Mouse (Mus musculus): ENCODE data around the gene Fbxw7. TPM values are rescaled to one million over a fixed set of nuclear protein-coding genes. Genes with fewer than 3 reads are reported as not detected.

The Fbxw7 gene
- polyA plus RNA-seq, 1 experiment from 2014 or later: 20.6 TPM

DNA sequence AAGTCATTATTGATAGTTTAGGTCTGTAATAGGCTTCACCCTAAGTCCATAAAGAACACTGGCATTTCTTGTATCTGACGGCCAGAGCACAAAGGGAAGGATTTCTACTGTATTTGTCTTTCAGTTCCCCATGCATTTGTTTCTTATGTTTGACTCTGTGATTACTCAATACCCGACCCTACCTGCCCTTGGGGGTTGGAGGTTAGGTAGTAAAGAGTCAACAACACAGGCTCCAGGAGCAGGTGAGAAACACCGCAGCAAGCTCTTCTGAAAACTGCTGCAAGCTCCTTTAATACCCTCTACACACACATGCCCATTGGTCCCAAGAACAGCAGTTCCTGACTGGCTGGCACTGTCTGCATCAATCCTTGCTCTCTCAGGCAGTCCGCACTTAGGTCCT lies 51.8 kb downstream of the Fbxw7 start:
- H3K9ac ChIP-seq: no peak overlapping the region
- H3K27ac ChIP-seq: no peak overlapping the region
- no peak overlapping the region for H3K4me3 ChIP-seq
- H3K4me2 ChIP-seq (replicated peaks): no peak overlapping the region
- H3K36me3 ChIP-seq: no peaks in the 10 kb centered on the region
- no peak for ATAC-seq (ENCODE audit: low FRiP score)
- no peaks in the 10 kb centered on the region for H3K9me3 ChIP-seq (replicated peaks)
- 80% methylated on average over 4 of the region's 4 CpGs for WGBS
- no peaks in the 10 kb centered on the region for H3K27me3 ChIP-seq
- no peaks in the 10 kb centered on the region for H3K4me1 ChIP-seq

DNA sequence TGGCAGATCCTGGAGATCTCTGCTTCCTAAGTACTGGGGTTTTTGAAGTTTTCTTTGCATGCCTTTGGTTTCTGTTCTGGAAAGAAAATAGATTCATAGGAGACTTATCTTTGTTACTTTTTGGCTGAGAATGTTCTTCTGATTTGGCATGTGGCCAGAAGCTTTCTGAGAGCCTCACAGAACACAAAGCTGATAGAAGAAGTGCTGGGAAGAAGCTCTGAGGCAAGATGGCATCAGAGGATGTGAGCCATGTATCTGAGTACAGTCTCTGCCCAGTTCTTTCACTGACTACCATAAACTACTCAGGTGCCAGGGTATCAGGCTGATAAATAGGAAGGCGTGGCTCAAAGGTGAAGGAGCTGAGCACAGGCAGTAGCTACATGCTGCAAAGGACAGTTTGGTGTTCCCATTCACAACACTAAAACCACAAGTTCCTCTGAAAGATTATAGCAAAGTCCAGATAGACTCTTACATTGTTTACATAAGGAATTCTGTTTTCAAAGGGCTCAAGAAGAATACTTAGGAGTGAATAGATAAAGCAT lies 52.4 kb downstream of the Fbxw7 start:
- Histone ChIP-seq H3K27ac (no peak overlapping the region), H3K4me1 (no peaks in the 10 kb centered on the region), H3K4me3 (no peak overlapping the region), H3K27me3 (no peaks in the 10 kb centered on the region), H3K9ac (no peak overlapping the region), H3K4me2 (replicated peaks) (no peak overlapping the region), H3K36me3 (no peaks in the 10 kb centered on the region), H3K9me3 (replicated peaks) (no peaks in the 10 kb centered on the region)
- no peak for ATAC-seq (ENCODE audit: low FRiP score)
- 88% methylated on average over 1 of the region's 1 CpGs for WGBS

DNA sequence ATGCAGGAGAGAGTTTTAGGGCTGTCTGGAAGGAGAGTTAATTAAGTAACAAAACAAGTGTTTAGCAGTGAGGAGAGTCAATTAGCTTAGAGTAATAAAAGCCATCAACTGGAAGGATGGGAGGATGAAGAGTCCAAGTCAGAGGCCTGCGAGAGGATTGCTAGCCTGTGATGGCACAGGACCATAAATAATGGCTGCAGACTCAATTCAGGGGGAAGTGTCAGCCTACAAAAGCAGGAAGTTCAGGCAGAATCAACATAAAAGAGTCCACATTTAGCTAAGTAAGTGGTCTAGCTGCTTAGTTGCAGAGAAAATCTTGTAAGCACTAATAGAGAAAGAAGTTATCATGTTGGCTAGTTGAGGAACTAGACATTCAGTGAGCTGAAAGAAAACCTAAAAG lies 52.9 kb downstream of the Fbxw7 start:
- Histone ChIP-seq H3K9ac (no peak overlapping the region), H3K27me3 (no peaks in the 10 kb centered on the region), H3K4me1 (no peaks in the 10 kb centered on the region), H3K27ac (no peak overlapping the region), H3K4me3 (no peak overlapping the region), H3K9me3 (replicated peaks) (no peaks in the 10 kb centered on the region), H3K4me2 (replicated peaks) (no peak overlapping the region), H3K36me3 (no peaks in the 10 kb centered on the region)
- no peak for ATAC-seq (ENCODE audit: low FRiP score)
- WGBS: 50% methylated on average over 1 of the region's 1 CpGs

DNA sequence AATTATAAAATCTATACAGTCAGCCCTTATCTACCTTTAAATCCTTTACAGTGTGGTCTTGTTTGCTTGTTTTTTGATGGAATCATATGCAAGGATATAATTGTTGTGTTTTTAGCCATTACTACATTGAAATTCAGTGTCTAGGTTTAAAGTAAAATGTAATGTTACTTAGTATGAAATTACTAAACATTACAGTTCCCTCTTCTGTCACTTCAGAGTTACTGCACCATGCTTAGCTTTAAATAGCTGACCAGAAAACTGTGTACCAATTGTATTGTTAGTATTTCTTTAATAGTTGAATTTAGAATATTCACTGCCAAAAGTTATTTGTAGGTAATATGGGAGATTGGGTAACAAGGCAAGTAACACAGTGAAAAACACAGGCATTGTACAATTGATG lies 55.1 kb downstream of the Fbxw7 start:
- Histone ChIP-seq H3K4me2 (replicated peaks) (no peak overlapping the region), H3K36me3 (no peaks in the 10 kb centered on the region)
- ATAC-seq (ENCODE audit: low FRiP score): no peak

DNA sequence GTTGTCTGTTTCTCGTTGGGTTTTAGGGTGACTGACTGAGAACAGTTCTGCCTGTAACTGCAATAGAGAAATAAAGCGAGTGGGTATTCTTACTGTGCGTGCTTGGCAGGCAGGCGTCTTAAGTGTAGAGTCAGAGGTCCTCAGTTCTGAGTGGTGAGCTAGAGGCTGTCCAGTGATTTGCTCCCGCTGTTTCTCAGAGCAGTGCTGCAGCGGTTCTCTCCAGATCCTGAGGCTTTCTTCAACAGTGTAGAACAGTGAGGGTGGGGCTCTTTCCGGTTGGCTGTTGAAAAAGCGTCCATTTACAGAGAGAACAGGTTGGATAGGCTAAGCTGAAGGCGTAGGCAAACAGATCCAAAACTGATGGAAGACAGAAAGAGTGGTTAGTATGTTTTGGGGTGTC lies 60.2 kb downstream of the Fbxw7 start:
- no peaks in the 10 kb centered on the region for H3K27me3 ChIP-seq
- H3K9ac ChIP-seq: no peak overlapping the region
- no peaks in the 10 kb centered on the region for H3K4me1 ChIP-seq
- no peak for ATAC-seq (ENCODE audit: low FRiP score)
- no peaks in the 10 kb centered on the region for H3K36me3 ChIP-seq
- H3K27ac ChIP-seq: no peak overlapping the region
- H3K4me3 ChIP-seq: no peak overlapping the region
- no peaks in the 10 kb centered on the region for H3K9me3 ChIP-seq (replicated peaks)
- 85% methylated on average over 9 of the region's 9 CpGs for WGBS
- H3K4me2 ChIP-seq (replicated peaks): no peak overlapping the region

More for the DNA sequence above, 55.1 kb downstream of the Fbxw7 start:
- no peaks in the 10 kb centered on the region for H3K9me3 ChIP-seq (replicated peaks)
- no peak overlapping the region for H3K4me3 ChIP-seq
- H3K9ac ChIP-seq: no peak overlapping the region
- no peaks in the 10 kb centered on the region for H3K4me1 ChIP-seq
- no peak overlapping the region for H3K27ac ChIP-seq
- H3K27me3 ChIP-seq: no peaks in the 10 kb centered on the region

DNA sequence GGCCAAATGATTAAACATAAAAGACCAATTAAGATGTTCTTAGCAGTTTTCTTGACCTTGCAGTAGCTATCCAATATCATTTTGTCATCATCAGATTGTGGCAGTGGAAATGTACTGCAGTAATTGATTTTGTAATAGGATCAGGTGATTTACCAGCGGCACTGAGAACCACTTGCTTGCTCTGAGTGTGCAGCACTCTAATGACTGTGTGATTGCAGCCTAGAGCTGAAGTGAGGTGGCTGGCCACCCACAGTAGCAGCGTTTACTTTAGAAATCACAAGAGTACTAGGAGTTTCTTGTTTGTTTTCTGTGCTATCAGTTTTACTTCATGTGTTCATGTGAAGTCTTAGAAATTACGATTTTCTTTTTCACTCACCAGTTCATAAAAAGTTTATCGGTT lies 61.1 kb downstream of the Fbxw7 start:
- no peak overlapping the region for H3K27ac ChIP-seq
- H3K9me3 ChIP-seq (replicated peaks): no peaks in the 10 kb centered on the region
- H3K36me3 ChIP-seq: no peaks in the 10 kb centered on the region
- H3K4me3 ChIP-seq: no peak overlapping the region
- no peaks in the 10 kb centered on the region for H3K4me1 ChIP-seq
- no peak overlapping the region for H3K4me2 ChIP-seq (replicated peaks)
- WGBS: 76% methylated on average over 4 of the region's 4 CpGs
- no peaks in the 10 kb centered on the region for H3K27me3 ChIP-seq
- no peak for ATAC-seq (ENCODE audit: low FRiP score)
- no peak overlapping the region for H3K9ac ChIP-seq

DNA sequence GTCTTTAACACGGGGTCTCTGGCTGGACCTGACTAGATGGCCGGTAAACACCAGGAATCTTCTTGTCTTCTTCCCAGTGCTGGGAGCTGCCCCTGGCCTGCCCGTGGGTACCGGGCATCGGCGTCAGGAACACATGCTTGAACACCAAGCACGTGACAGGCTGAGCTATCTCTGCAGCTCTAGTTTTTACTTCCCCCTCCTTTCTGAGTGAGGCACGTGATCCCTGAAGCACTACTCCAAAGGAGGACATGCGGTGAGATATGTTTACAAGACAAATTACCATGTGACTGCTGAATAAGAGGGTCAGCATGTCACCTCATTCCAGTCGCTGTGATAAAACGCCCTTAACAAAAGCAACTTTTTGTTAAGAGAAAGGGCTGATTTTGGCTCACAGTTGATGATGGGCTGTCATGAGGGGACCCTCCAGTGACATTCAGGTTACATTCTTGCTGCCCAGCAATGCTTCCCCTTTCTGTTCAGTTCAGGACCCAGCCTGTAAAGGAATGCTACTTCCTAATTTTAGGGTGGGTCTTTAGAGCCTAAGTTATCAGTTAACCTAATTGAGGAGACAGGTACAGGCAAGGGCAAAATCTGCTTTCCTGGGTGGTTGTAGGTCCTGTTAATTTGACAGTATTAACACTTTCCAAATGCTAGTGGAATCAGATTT lies 68.9 kb downstream of the Fbxw7 start:
- Histone ChIP-seq H3K4me1 (peaks cover 6% of the 10 kb centered on the region; the same call in 1 of the 2 replicates), H3K9me3 (replicated peaks) (no peaks in the 10 kb centered on the region), H3K9ac (no peak overlapping the region), H3K36me3 (no peaks in the 10 kb centered on the region), H3K4me2 (replicated peaks) (no peak overlapping the region), H3K4me3 (no peak overlapping the region), H3K27me3 (no peaks in the 10 kb centered on the region), H3K27ac (no peak overlapping the region)
- WGBS: 42% methylated on average over 11 of the region's 11 CpGs
- ATAC-seq (ENCODE audit: low FRiP score): no peak

DNA sequence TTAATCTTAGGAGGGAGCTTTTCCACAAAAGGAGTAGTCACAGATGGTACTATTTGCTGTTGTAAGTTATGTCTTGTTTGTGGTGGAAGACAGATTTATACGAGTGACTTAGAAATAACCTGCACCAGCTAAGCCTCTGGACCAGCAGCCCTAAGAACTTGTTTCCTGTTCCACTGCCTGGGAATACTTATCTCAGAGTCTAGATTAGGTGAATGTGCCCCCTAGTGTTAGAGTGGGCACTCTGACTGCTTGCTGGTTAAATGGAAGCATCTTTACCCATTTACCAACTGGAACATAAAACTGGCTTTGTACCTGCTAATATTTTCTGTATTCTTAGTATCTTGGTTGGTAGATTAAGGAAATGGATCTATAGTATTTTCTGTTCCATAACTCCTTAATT lies 74.6 kb downstream of the Fbxw7 start:
- ATAC-seq (ENCODE audit: low FRiP score): no peak
- no peaks in the 10 kb centered on the region for H3K36me3 ChIP-seq
- no peaks in the 10 kb centered on the region for H3K27me3 ChIP-seq
- H3K9ac ChIP-seq: no peak overlapping the region
- H3K4me3 ChIP-seq: no peak overlapping the region
- H3K9me3 ChIP-seq (replicated peaks): no peaks in the 10 kb centered on the region
- H3K4me2 ChIP-seq (replicated peaks): no peak overlapping the region
- H3K27ac ChIP-seq: no peak overlapping the region
- no peaks in the 10 kb centered on the region for H3K4me1 ChIP-seq
- WGBS: 85% methylated on average over 1 of the region's 1 CpGs

DNA sequence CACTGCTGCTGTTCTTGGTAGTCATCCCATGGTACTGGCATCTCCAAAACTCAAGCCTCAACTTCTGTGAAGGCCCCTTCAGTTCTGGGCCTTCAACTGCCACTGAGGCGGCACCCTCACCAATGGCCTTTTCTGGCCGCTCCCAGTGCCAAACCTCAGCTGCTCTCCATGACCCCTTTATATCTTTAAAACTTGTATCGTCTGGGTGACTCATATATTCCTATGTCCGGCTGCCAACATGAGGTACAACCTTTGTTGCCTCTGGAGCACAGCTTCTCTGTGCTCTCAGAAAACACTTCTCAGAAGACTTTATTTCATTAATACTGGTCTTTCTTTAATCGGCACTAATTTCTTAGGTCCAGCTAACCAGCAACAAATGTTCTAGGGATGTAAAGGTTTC lies 75.9 kb downstream of the Fbxw7 start:
- H3K4me3 ChIP-seq: no peak overlapping the region

DNA sequence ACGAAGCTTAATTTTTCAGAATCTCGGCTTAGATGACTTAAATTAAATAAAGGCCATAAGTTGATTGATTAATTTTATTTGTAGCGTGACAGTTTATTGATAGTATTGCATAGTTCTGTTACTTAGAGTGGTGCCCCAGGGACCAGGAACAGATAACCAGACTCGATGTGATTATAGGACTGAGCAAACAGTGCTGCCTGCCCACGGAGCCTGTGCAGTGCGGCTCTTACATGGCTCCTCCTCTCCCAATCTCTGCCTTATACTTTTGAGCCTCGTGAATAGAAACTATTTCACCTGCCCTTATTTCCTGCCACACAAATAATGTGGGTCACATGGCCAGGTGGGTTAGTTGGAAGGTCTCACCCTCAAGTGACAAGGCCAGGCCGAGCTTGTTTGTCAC lies 82.9 kb downstream of the Fbxw7 start:
- Histone ChIP-seq H3K27ac (no peak overlapping the region), H3K4me3 (no peak overlapping the region), H3K36me3 (no peaks in the 10 kb centered on the region), H3K27me3 (no peaks in the 10 kb centered on the region), H3K9me3 (replicated peaks) (no peaks in the 10 kb centered on the region), H3K9ac (no peak overlapping the region), H3K4me1 (no peaks in the 10 kb centered on the region), H3K4me2 (replicated peaks) (no peak overlapping the region)
- WGBS: 85% methylated on average over 8 of the region's 8 CpGs
- ATAC-seq (ENCODE audit: low FRiP score): no peak

More for the DNA sequence above, 75.9 kb downstream of the Fbxw7 start:
- no peak overlapping the region for H3K27ac ChIP-seq
- ATAC-seq (ENCODE audit: low FRiP score): no peak
- no peaks in the 10 kb centered on the region for H3K36me3 ChIP-seq
- no peaks in the 10 kb centered on the region for H3K27me3 ChIP-seq
- H3K9ac ChIP-seq: no peak overlapping the region
- H3K4me1 ChIP-seq: no peaks in the 10 kb centered on the region
- WGBS: 94% methylated on average over 5 of the region's 5 CpGs
- no peak overlapping the region for H3K4me2 ChIP-seq (replicated peaks)
- no peaks in the 10 kb centered on the region for H3K9me3 ChIP-seq (replicated peaks)

DNA sequence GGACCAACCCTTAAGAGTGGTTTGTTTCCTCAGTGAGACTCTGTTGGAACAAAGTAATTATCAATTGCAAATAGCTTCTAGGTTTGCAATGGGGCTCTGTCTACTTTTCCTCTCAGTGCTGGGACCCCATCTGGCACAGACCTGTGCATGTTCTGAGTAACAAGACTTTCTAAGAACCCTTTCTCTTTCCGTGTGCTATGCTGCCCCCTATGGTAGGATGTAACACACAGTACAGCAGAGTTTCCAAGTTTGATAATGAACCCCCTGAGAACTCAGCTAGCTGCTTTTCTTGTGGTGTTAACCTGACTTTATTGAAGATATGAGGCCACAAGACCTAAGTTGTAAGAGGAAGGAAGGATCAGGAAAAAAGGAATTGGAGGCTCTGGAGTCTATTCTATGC lies 91.5 kb downstream of the Fbxw7 start:
- H3K4me1 ChIP-seq: 0 out of 2 replicates have a peak, but pooled peaks cover 3% of the 10 kb centered on the region
- H3K9me3 ChIP-seq (replicated peaks): no peaks in the 10 kb centered on the region
- 0 out of 2 replicates have a peak, but pooled peaks cover 3% of the 10 kb centered on the region for H3K36me3 ChIP-seq
- H3K27me3 ChIP-seq: no peaks in the 10 kb centered on the region
- WGBS: 30% methylated on average over 1 of the region's 1 CpGs
- H3K4me3 ChIP-seq: no peak overlapping the region
- H3K4me2 ChIP-seq (replicated peaks): no peak overlapping the region
- no peak for ATAC-seq (ENCODE audit: low FRiP score)
- H3K27ac ChIP-seq: no peak overlapping the region
- no peak overlapping the region for H3K9ac ChIP-seq

DNA sequence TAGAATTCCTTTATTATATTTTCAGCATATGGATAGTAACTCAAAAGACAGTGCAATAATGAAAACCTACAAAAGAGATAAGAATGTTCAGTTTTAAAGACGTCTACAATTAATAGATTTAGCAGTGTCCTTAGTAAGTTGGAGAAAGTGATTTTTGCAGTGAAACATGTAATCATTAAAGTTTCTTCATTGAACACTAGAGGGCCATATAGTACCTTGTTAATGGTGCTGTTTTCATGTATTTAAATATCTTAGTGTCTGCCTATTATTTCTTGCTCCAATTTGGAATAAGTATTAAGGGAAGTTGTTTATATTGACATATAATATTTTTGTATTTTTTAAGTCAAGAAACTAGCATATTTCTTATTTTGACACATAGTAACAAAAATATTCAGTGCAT lies 99.2 kb downstream of the Fbxw7 start:
- Histone ChIP-seq H3K9ac (no peak overlapping the region), H3K27ac (no peak overlapping the region), H3K4me2 (replicated peaks) (no peak overlapping the region), H3K9me3 (replicated peaks) (no peaks in the 10 kb centered on the region), H3K36me3 (no peaks in the 10 kb centered on the region), H3K27me3 (no peaks in the 10 kb centered on the region), H3K4me3 (no peak overlapping the region), H3K4me1 (0 out of 2 replicates have a peak, but pooled peaks cover 3% of the 10 kb centered on the region)
- WGBS: 57% methylated on average over 1 of the region's 1 CpGs
- ATAC-seq (ENCODE audit: low FRiP score): no peak

DNA sequence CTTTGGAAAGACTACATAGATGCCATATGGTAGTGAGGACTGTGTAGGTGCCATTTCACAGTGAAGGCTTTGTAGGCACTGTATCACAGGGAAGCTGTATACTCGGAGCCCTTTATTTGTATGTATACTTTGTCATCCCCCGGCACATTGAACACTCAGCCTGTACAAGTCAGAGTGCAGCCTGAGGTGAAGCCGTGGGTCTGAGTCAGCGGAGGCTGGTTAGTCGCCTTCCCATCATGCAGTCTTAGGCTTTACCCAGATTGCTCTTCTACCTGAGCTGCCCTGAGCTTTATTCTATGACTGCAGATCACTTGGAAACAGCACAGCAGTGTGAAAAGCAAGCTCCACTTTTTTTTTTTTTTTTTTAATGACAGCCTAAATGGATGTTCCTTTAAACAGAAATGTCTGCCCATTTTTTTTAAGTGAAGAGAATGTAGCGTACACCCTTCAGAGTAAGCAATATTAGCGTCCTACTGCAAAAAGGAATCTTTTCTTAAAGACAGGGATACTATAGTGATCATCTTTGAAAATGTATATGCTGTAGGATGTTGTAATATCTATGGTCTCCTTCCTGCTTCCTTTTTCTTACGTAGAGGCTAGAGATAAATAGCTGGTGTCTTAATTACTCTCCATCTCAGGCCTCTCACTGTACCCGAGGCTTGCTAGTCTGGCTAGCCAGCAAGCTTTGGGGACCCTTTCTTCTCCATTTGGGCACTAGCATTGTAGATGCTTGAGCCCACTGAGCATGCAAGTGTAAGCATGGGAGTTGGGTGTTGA lies 103.0 kb downstream of the Fbxw7 start:
- H3K4me3 ChIP-seq: no peak overlapping the region
- H3K27ac ChIP-seq: no peak overlapping the region
- H3K9ac ChIP-seq: no peak overlapping the region
- H3K27me3 ChIP-seq: no peaks in the 10 kb centered on the region
- no peak overlapping the region for H3K4me2 ChIP-seq (replicated peaks)
- H3K36me3 ChIP-seq: no peaks in the 10 kb centered on the region
- no peaks in the 10 kb centered on the region for H3K4me1 ChIP-seq
- no peaks in the 10 kb centered on the region for H3K9me3 ChIP-seq (replicated peaks)
- no peak for ATAC-seq (ENCODE audit: low FRiP score)
- 85% methylated on average over 9 of the region's 9 CpGs for WGBS

All from hindbrain, embryonic 12.5 days (tissue).